Mouse (Mus musculus): ENCODE measurements around the gene Snd1. TPM values are rescaled to one million over a fixed set of nuclear protein-coding genes. Genes with fewer than 3 reads are reported as not detected.

Gene Snd1
- polyA plus RNA-seq, 2 experiments = 31.5 to 43.2 TPM

DNA sequence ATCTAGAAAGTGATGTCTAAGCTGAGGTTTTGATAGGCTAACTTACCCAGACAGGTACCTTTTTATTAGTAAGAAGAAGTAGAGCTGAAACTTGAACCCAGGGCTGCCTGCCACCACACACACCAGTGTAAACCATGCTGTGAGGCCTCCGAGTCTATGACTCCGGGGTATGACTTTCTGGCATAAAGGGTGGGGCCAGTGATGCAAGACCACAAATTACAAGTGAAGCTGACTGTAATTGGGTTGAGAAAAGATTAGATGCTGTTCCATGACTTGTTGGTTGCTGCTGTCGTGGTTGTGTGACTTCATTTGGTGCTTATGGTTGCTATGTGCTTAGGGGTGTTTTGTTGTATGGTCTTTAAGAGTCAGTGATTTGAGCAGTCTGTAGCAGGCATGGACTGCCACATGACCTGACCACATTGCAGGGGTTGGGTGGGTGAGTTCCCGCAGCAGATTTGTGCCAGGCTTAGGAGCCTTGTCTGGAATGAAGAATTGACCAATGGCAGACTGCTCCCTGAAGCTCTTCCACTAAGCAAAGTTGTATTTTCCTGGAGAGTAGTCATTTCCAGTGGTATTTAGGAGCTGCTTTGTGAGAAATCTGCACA, 7.9 kb downstream of the Snd1 start:
- DNase-seq (ENCODE audit: low read depth in 3 of 3, low spot score in 3 of 3) (no peak), ATAC-seq (ENCODE audit: insufficient read depth) (no peak)
- H3K36me3 ChIP-seq (replicated peaks; ENCODE audit: control insufficient read depth, insufficient read depth, low read depth) = no peaks in the 10 kb centered on the region; the same call in 1 of the 2 replicates
- 0 out of 2 replicates have a peak overlapping the region, but pooled peaks have one; percentile 9 for H3K9ac ChIP-seq (replicated peaks)
- no peak overlapping the region for H3K4me3 ChIP-seq (ENCODE audit: insufficient read depth in 1 of 2, low read depth in 2 of 2, low read length in 2 of 2)
- H3K27ac ChIP-seq = no peak overlapping the region
- WGBS (ENCODE audit: insufficient replicate concordance) = 31% methylated on average over 4 of the region's 4 CpGs
- no peaks in the 10 kb centered on the region for H3K27me3 ChIP-seq (ENCODE audit: control insufficient read depth, insufficient read depth, low read length)
- H3K4me2 ChIP-seq (ENCODE audit: low read depth) = peak overlapping the region; percentile 84
- H3K9me3 ChIP-seq (ENCODE audit: control insufficient read depth, low read length) = no peaks in the 10 kb centered on the region
- peaks cover 23 to 26% of the 10 kb centered on the region in 2 experiments for H3K4me1 ChIP-seq (replicated peaks; ENCODE audit: control insufficient read depth in 2 of 2, insufficient read depth in 2 of 2, low read length in 1 of 2)
- TF ChIP-seq CTCF (IDR thresholded peaks at IDR 0.05; ENCODE audit: low read depth) (no peak), EP300 (IDR thresholded peaks at IDR 0.05; ENCODE audit: low read depth) (no peak)

DNA sequence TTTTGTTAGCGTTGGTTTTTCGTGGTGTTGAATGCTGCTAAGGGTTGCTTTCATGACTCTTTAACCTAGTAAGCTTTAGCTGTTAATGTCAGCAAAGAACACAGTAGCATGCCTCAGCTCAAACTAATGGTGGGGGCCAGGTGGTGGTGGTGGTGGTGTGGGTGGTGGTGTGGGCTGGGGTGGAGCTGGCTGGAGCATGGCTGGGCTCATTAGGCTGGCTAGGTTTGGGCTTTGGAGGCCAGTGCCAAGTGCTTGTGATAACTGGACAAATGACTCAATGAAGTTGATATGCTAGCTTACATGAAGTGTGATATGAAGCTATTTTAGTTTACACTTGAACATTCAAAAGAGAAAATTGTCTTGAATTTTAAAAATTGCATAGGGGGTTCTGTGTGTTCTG, 11.1 kb downstream of the Snd1 start:
- H3K36me3 ChIP-seq (replicated peaks; ENCODE audit: control insufficient read depth, insufficient read depth, low read depth) = peaks cover 7% of the 10 kb centered on the region; the same call in 1 of the 2 replicates
- peaks cover 15 to 25% of the 10 kb centered on the region in 2 experiments for H3K4me1 ChIP-seq (replicated peaks; ENCODE audit: control insufficient read depth in 2 of 2, insufficient read depth in 2 of 2, low read length in 1 of 2)
- no peak overlapping the region for H3K4me2 ChIP-seq (ENCODE audit: low read depth)

DNA sequence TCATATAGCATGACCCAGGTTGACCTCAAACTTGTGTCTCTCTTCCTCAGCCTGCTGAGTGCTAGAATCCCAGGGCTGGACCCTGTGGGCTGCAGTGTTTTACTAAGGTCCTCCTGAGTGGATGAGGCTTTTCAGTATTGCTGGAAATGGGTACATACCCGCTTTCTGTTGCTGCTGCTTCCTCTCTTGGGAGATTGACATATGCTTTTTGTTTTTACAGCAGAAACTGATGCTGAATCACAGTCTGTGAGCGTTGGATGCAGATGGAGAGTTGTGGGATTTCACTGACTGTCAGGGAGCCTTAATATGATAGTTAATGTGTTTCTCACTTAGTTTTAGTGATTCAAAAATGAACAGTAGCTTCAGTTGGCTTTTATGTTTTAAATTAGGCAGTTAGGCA, 11.5 kb downstream of the Snd1 start:
- Histone ChIP-seq H3K27ac (no peak overlapping the region), H3K9me3 (ENCODE audit: control insufficient read depth, low read length) (no peaks in the 10 kb centered on the region), H3K9ac (replicated peaks) (no peak overlapping the region; the same call in 1 of the 2 replicates), H3K4me1 (replicated peaks; ENCODE audit: control insufficient read depth in 2 of 2, insufficient read depth in 2 of 2, low read length in 1 of 2) (peaks cover 13 to 24% of the 10 kb centered on the region in 2 experiments), H3K36me3 (replicated peaks; ENCODE audit: control insufficient read depth, insufficient read depth, low read depth) (peaks cover 7% of the 10 kb centered on the region), H3K27me3 (ENCODE audit: control insufficient read depth, insufficient read depth, low read length) (no peaks in the 10 kb centered on the region), H3K4me2 (ENCODE audit: low read depth) (no peak overlapping the region), H3K4me3 (ENCODE audit: insufficient read depth in 1 of 2, low read depth in 2 of 2, low read length in 2 of 2) (no peak overlapping the region)
- ATAC-seq (ENCODE audit: insufficient read depth) = no peak
- no peak for TF ChIP-seq EP300 (IDR thresholded peaks at IDR 0.05; ENCODE audit: low read depth)
- 68% methylated on average over 2 of the region's 2 CpGs for WGBS (ENCODE audit: insufficient replicate concordance)
- no peak for DNase-seq (ENCODE audit: low read depth in 3 of 3, low spot score in 3 of 3)

More for the DNA sequence above, 11.1 kb downstream of the Snd1 start:
- H3K27me3 ChIP-seq (ENCODE audit: control insufficient read depth, insufficient read depth, low read length) = no peaks in the 10 kb centered on the region
- H3K9me3 ChIP-seq (ENCODE audit: control insufficient read depth, low read length) = no peaks in the 10 kb centered on the region
- no peak for TF ChIP-seq CTCF (IDR thresholded peaks at IDR 0.05; ENCODE audit: low read depth)
- TF ChIP-seq EP300 (IDR thresholded peaks at IDR 0.05; ENCODE audit: low read depth) = no peak
- H3K4me3 ChIP-seq (ENCODE audit: insufficient read depth in 1 of 2, low read depth in 2 of 2, low read length in 2 of 2) = no peak overlapping the region
- no peak for DNase-seq (ENCODE audit: low read depth in 3 of 3, low spot score in 3 of 3)
- H3K9ac ChIP-seq (replicated peaks) = no peak overlapping the region; the same call in 1 of the 2 replicates
- WGBS (ENCODE audit: insufficient replicate concordance) = 87% methylated on average over 2 of the region's 2 CpGs
- ATAC-seq (ENCODE audit: insufficient read depth) = no peak
- no peak overlapping the region for H3K27ac ChIP-seq

DNA sequence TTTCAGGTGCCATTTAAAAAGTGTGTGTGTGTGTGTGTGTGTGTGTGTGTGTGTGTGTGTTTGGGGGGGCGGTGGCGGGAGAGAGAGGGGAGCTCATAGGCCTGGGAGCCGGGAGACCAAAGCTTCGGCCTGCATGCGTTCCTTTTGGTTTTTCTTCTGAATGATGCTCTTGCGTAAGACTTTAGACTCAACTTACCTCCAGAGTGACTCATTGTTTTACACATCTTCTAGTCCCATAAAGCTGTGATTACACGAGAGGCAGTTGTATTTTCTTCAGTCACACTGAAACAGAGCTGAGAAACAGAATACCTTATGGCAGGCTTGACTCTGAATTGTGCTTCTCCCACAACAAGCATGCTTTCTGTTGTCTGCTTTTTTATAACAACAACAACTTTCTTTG, 12.0 kb downstream of the Snd1 start:
- Histone ChIP-seq H3K9me3 (ENCODE audit: control insufficient read depth, low read length) (no peaks in the 10 kb centered on the region), H3K4me1 (replicated peaks; ENCODE audit: control insufficient read depth in 2 of 2, insufficient read depth in 2 of 2, low read length in 1 of 2) (peaks cover 13 to 20% of the 10 kb centered on the region in 2 experiments), H3K27me3 (ENCODE audit: control insufficient read depth, insufficient read depth, low read length) (no peaks in the 10 kb centered on the region), H3K9ac (replicated peaks) (no peak overlapping the region), H3K36me3 (replicated peaks; ENCODE audit: control insufficient read depth, insufficient read depth, low read depth) (peaks cover 7% of the 10 kb centered on the region), H3K4me3 (ENCODE audit: insufficient read depth in 1 of 2, low read depth in 2 of 2, low read length in 2 of 2) (no peak overlapping the region), H3K4me2 (ENCODE audit: low read depth) (no peak overlapping the region), H3K27ac (no peak overlapping the region)
- 75% methylated on average over 7 of the region's 7 CpGs for WGBS (ENCODE audit: insufficient replicate concordance)
- TF ChIP-seq EP300 (IDR thresholded peaks at IDR 0.05; ENCODE audit: low read depth) (no peak), CTCF (IDR thresholded peaks at IDR 0.05; ENCODE audit: low read depth) (no peak)
- DNase-seq (ENCODE audit: low read depth in 3 of 3, low spot score in 3 of 3) (no peak), ATAC-seq (ENCODE audit: insufficient read depth) (no peak)

DNA sequence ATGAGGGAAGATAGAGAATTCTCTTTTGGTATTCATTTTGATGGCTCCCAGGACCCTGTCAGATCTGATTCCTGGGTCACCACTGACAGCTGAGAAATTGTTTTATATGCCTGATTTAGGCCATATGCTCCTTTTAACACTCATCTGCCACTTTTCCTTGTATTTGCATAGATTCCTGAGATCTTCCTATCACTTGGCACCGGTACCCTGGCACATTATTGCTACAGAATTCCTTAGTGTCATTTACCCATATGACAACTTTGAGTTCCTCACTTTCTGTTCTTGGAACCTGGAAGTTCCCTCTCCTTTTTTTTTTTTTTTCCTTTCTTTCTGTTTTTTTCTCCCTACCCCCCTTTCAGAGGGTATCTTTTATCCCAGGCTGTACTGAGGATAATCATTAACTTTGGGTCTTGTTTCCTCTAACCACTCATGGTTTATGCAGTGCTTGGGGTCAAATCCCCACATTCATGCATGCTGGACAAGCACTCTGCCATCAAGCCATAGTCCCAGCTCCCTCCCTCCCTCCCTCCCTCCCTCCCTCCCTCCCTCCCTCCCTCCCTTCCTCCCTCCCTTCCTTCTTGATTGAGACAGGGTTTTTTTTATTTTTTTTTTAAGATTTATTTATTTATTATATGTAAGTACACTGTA, 13.4 kb downstream of the Snd1 start:
- TF ChIP-seq CTCF (IDR thresholded peaks at IDR 0.05; ENCODE audit: low read depth) (no peak), EP300 (IDR thresholded peaks at IDR 0.05; ENCODE audit: low read depth) (no peak)

More for the DNA sequence above, 13.4 kb downstream of the Snd1 start:
- Histone ChIP-seq H3K9ac (replicated peaks) (no peak overlapping the region), H3K4me2 (ENCODE audit: low read depth) (no peak overlapping the region), H3K4me3 (ENCODE audit: insufficient read depth in 1 of 2, low read depth in 2 of 2, low read length in 2 of 2) (no peak overlapping the region), H3K27ac (no peak overlapping the region), H3K36me3 (replicated peaks; ENCODE audit: control insufficient read depth, insufficient read depth, low read depth) (peaks cover 11% of the 10 kb centered on the region), H3K9me3 (ENCODE audit: control insufficient read depth, low read length) (no peaks in the 10 kb centered on the region), H3K4me1 (replicated peaks; ENCODE audit: control insufficient read depth in 2 of 2, insufficient read depth in 2 of 2, low read length in 1 of 2) (peaks cover 2 to 12% of the 10 kb centered on the region in 2 experiments), H3K27me3 (ENCODE audit: control insufficient read depth, insufficient read depth, low read length) (no peaks in the 10 kb centered on the region)
- WGBS (ENCODE audit: insufficient replicate concordance) = 84% methylated on average over 1 of the region's 1 CpGs
- DNase-seq (ENCODE audit: low read depth in 3 of 3, low spot score in 3 of 3) (no peak), ATAC-seq (ENCODE audit: insufficient read depth) (no peak)

Measured in liver, embryonic 14.5 days (tissue).